Comparison of ENCODE assay signal across 20 mouse cellular contexts in the genomic region with DNA sequence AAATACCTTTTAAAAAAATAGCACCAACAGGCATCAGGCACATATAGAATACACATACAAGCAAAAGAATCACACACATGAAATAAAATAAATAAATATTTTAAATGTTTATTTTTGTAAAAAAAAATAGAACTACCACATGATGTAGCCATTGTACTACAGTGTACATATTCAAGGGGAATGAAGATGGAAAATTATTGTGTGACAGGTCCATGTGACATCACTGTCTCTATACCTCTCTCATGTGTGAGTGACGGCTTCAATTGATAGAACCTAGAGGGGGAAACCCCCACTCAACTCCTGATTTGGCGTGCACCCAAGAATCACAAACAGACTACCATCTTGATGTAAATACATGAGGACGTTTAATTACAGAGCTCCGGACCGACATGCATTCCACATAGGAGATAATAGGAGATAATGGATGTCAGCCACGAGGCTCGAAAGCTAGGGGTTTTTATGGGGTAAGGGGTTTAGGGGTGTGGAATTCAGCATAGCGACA.
"Had no signal": no experiment of that assay in that cellular context is flagged by ENCODE, and none has a peak within 500 bp of the region (broad histone marks: within the 10 kb centered on the region; RNA-seq: fewer than 3 reads in every experiment).

No protein-coding gene starts in this region.

- H3K27ac ChIP-seq: lung, embryonic 15.5 days; midbrain, embryonic 10.5 days; midbrain, embryonic 12.5 days; neural tube, embryonic 13.5 days; neural tube, embryonic 15.5 days had no signal

- H3K27me3 ChIP-seq: lung, embryonic 15.5 days; midbrain, embryonic 12.5 days; neural tube, embryonic 13.5 days; neural tube, embryonic 15.5 days had no signal

- H3K36me3 ChIP-seq: lung, embryonic 15.5 days; midbrain, embryonic 10.5 days; midbrain, embryonic 12.5 days; neural tube, embryonic 13.5 days; neural tube, embryonic 15.5 days had no signal

- H3K9me3 ChIP-seq: lung, embryonic 15.5 days; midbrain, embryonic 10.5 days; midbrain, embryonic 12.5 days; neural tube, embryonic 13.5 days; neural tube, embryonic 15.5 days had no signal

- H3K4me1 ChIP-seq: lung, embryonic 15.5 days; midbrain, embryonic 10.5 days; midbrain, embryonic 12.5 days; neural tube, embryonic 13.5 days; neural tube, embryonic 15.5 days had no signal

- H3K9ac ChIP-seq: liver, postnatal 0 days; lung, embryonic 15.5 days; midbrain, embryonic 12.5 days; neural tube, embryonic 13.5 days; neural tube, embryonic 15.5 days had no signal

- ATAC-seq: liver, postnatal 0 days; lung, postnatal 0 days; midbrain, embryonic 16.5 days had no signal

- H3K4me2 ChIP-seq: lung, embryonic 15.5 days; midbrain, embryonic 12.5 days; neural tube, embryonic 13.5 days; neural tube, embryonic 15.5 days had no signal

- DNase-seq: liver, postnatal 0 days; lung, adult 2 months; lung, postnatal 14 days; lung, postnatal 36 days; midbrain, embryonic 14.5 days; right cerebral cortex, adult 18-20 months; right cerebral cortex, postnatal 25 days; right cerebral cortex, postnatal 4 days; spleen, adult 18-20 months; thymus, adult 18-20 months; thymus, postnatal 14 days; thymus, postnatal 36 days had no signal

- H3K4me3 ChIP-seq: lung, embryonic 15.5 days; midbrain, embryonic 10.5 days; midbrain, embryonic 12.5 days; myocyte; neural tube, embryonic 13.5 days; neural tube, embryonic 15.5 days had no signal
